Mouse (Mus musculus) gastrocnemius, adult 8-10 months (tissue): ENCODE data around the gene Mipol1. TPM values are rescaled to one million over a fixed set of nuclear protein-coding genes. Genes with fewer than 3 reads are reported as not detected.
"Not testable (repeated sequence)": the region's sequence is repeated elsewhere in the genome, so short reads cannot be mapped to it uniquely, and the experiment has no call there.

ENCODE experiments used
- DNase-seq, 2 experiments: peaks; one replicate each; pipeline ENCODE4 v3.0.0; 2022; ENCODE audit warnings: low spot score in 2 of 2
- total RNA-seq, 4 experiments: library from RNA; stranded (reverse); gene quantifications; 2 replicates each; pipeline ENCODE4 v1.2.4; 2022

The Mipol1 gene
- 1 to 10 TPM; 2.5 to 3.8 (median 3.1) TPM for total RNA-seq

- peak; percentile 73 to 83 for DNase-seq
Measured at GRCm38 (mm10) chr12:57230192-57230706, at the start of gene Mipol1, which contains the start of gene Prps1l3. Gene Mipol1, plus strand, starts transcription at chr12:57230427. Gene Prps1l3, plus strand, starts transcription at chr12:57230412.

- DNase-seq = no peak
Measured at GRCm38 (mm10) chr12:57184401-57185147, 45.7 kb upstream of the Mipol1 start.

- DNase-seq = no peak
Measured at GRCm38 (mm10) chr12:57185475-57185874, 44.8 kb upstream of the Mipol1 start.

- DNase-seq = no peak
Measured at GRCm38 (mm10) chr12:57186126-57186525, 44.1 kb upstream of the Mipol1 start.

DNA sequence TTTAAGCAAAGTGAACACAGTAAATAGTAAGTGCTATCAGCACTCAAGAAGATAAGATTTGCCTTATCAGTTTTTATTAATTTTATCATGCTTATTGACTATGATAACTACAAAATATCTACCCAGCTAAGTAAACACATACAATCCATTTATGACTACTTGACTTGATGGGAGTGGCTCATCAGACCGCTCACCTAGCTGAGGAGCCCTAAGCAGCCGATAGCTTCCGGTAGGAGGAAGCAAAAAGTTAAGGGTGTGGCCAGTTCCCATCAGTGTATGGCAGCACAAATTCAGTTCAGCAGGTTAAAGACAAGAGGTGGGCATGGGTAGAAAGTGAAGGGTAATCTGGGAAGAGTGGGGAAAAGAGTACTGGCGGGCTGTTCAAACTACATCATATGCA is 43.2 kb upstream of the Mipol1 start:
- DNase-seq = no peak

DNA sequence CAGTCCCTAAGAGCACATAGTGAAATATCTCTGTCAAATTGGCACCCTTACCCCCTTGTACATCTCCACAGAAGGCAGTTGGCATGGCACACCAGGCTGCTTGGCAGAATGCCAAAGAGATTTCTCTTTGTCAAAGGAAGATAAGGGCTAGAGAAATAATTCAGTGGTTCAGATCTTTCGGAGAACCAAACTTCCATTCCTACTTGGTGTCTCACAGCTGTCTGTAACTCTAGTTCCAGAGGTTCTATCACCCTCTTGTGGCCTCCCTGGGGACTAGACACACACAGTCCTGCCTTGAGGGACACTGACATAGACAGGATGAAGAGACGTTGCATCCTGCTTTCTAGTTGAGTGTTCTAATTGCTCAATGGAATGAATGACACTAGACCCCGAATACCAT is 35.6 kb upstream of the Mipol1 start:
- DNase-seq = no peak

- DNase-seq = no peak
Measured at GRCm38 (mm10) chr12:57196286-57196607, 34.0 kb upstream of the Mipol1 start.

GRCm38 (mm10) chr12:57196608-57197362 is 33.4 kb upstream of the Mipol1 start:
- peak in 1 of 2 experiments; percentile 7 for DNase-seq

- no peak for DNase-seq
Measured at GRCm38 (mm10) chr12:57197363-57198026, 32.7 kb upstream of the Mipol1 start, which contains the start of gene Slc25a21. Gene Slc25a21, minus strand, starts transcription at chr12:57197472.

DNA sequence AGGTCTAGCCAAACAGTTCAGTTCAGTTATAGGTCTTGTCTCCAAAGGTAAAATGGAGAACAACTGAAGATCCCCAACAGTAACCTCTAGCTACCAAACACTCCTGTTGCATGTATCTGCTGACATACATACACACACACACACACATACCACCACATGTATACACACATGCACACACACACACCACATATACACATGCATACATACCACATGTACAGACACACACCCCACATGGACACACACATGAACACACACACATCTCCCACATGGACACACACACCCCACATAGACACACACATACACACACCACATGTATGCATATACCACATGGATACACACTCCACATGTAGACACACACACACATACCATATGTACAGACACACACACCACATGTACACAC is 32.0 kb upstream of the Mipol1 start:
- no peak for DNase-seq

- DNase-seq = no peak
Measured at GRCm38 (mm10) chr12:57199427-57199826, 30.8 kb upstream of the Mipol1 start.

- DNase-seq = no peak
Measured at GRCm38 (mm10) chr12:57201901-57202300, 28.3 kb upstream of the Mipol1 start.

- DNase-seq = no peak
Measured at GRCm38 (mm10) chr12:57204276-57204851, 25.9 kb upstream of the Mipol1 start.

GRCm38 (mm10) chr12:57211353-57212311 is 18.6 kb upstream of the Mipol1 start:
- no peak for DNase-seq

- not testable (repeated sequence) for DNase-seq
Measured at GRCm38 (mm10) chr12:57212463-57212862, 17.8 kb upstream of the Mipol1 start.

- no peak for DNase-seq
Measured at GRCm38 (mm10) chr12:57226411-57226810, 3.8 kb upstream of the Mipol1 start.

DNA sequence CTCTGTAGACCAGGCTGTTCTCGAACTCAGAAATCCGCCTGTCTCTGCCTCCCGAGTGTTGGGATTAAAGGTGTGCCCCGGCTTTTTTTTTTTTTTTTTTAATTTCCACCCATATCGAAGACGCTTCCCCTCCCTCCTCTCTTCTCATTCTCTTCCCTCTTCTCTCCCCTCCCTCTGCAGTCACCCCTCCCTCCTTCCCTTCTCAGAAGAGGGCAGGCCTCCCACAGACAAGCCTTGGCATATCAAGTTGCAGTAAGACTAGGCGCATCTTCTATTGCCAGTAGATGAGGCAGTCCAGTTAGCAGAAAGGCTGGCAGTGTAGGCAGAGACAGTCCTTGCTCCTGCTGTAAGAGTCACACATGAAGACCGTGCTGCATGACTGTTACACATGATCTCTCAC is 2.5 kb upstream of the Mipol1 start:
- no peak for DNase-seq

DNA sequence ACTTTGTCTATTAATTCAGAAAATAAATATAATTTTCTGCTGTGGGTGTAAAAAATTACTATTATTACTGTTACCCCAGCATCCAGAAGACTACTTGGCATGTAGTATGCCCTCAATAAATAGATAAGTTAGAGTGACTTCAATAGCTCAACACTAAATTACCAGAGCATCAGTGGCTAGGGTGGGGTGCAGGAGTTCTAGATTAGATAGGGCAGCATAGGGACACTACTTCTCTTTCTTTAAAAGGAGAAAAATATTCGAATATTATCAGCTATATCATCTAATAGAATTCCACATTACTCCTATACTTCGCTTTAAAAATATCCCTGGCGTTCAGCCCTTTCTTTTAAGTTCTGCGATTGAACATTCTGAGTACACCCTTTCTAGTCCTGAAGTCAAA is 524 bp upstream of the Mipol1 start:
- DNase-seq = no peak

DNA sequence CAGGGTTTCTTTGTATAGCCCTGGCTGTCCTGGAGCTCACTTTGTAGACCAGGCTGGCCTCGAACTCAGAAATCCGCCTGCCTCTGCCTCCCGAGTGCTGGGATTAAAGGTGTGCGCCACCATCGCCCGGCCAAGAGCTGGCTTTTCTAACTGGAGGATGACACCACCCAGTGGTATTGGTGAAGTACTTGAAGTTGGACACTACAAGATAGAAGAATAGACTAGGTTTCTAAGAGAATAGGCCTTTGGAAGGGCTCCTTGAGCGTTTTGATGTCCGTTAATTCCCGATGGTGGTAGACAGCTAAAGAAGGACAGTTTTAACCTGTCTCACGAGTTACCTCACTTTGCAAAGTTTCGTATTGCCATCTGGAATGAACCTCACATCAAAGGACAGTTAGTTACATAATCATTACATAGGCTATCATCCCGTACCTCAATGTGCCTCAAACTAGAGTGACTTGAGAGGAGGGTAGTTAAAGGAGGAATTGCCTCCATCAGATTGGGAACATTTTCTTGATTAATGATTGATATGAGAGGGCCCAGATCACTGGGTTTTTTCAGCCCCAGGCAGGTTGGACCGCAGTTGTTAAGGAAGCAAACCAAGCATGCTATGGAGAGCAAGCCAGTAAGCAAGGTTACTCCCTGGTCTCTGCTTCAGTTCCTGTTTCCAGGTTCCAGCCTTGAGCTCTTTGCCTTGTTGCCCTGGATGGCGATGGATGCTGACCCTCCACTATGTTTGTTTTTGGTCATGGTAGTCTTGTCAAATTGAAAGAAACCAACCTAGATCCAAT is 1.1 kb downstream of the Mipol1 start:
- no peak for DNase-seq

DNA sequence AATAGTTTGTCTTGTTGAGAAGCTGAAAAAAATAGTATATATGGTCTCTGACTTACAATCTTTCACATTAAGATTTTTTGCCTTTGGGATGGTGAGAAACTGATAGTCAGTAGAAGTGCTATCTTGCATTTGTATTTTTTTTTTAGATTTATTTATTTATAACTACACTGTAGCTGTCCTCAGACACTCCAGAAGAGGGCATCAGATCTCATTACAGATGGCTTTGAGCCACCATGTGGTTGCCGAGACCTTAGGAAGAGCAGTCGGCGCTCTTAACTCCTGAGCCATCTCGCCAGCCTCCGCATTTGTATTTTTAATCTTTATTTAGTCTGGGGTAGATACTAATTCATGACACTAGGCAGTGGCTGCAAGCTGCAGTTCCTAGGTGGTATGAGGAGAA is 3.2 kb downstream of the Mipol1 start:
- DNase-seq = peak in 1 of 2 experiments; percentile 44
